9 mouse cellular contexts compared by ENCODE assay signal in genomic region chr17:73950062-73950735, GRCm38 (mm10). TPM values are rescaled to one million over a fixed set of nuclear protein-coding genes. Genes with fewer than 3 reads are reported as not detected.
A peak's percentile ranks its signal among the peaks of the same experiment; 100 is the strongest.
DNase-seq lines count a peak whose midpoint lies in the region; ATAC-seq and TF ChIP-seq lines count a peak whose summit lies in the region.
"Had no signal": no experiment of that assay in that cellular context is flagged by ENCODE, and none has a peak within 500 bp of the region (broad histone marks: within the 10 kb centered on the region; RNA-seq: fewer than 3 reads in every experiment).

TSS of gene Xdh (minus strand) at chr17:73950196.

- H3K4me3 ChIP-seq in liver, embryonic 15.5 days (replicated peaks): peak within 1 kb of the TSS; percentile 21
- H3K4me3 ChIP-seq in liver, embryonic 12.5 days: no peak within 1 kb of the TSS
- no peak within 1 kb of the TSS for H3K4me3 ChIP-seq in embryonic fibroblast, embryonic 13.5 days (ENCODE audit: insufficient read depth, low read length)
- no peak within 1 kb of the TSS for H3K4me3 ChIP-seq in intestine, embryonic 15.5 days (replicated peaks)
- peak within 1 kb of the TSS; percentile 51 for H3K4me3 ChIP-seq in macrophage (ENCODE audit: inconsistent target)

- 0 out of 2 replicates have a peak within 1 kb of the TSS, but pooled peaks have one; percentile 29 for H3K27ac ChIP-seq in liver, embryonic 15.5 days (replicated peaks)
- no peak within 1 kb of the TSS for H3K27ac ChIP-seq in liver, embryonic 12.5 days
- H3K27ac ChIP-seq in embryonic fibroblast, embryonic 13.5 days (ENCODE audit: insufficient read depth, low read length): peak within 1 kb of the TSS; percentile 90
- no peak within 1 kb of the TSS for H3K27ac ChIP-seq in intestine, embryonic 15.5 days
- H3K27ac ChIP-seq in macrophage: peak within 1 kb of the TSS; percentile 89
- H3K27ac ChIP-seq: liver, embryonic 14.5 days had no signal

- H3K9ac ChIP-seq in liver, embryonic 15.5 days: no peak within 1 kb of the TSS
- H3K9ac ChIP-seq in liver, embryonic 12.5 days: no peak within 1 kb of the TSS
- no peak within 1 kb of the TSS for H3K9ac ChIP-seq in intestine, embryonic 15.5 days
- H3K9ac ChIP-seq: liver, embryonic 14.5 days had no signal

- no peaks in the 10 kb centered on the region for H3K9me3 ChIP-seq in liver, embryonic 15.5 days (replicated peaks)
- H3K9me3 ChIP-seq in liver, embryonic 12.5 days (replicated peaks): no peaks in the 10 kb centered on the region
- no peaks in the 10 kb centered on the region for H3K9me3 ChIP-seq in intestine, embryonic 15.5 days

- 56% methylated on average over 13 of the region's 13 CpGs for WGBS in liver, embryonic 15.5 days (ENCODE audit: insufficient replicate concordance)
- WGBS in liver, embryonic 12.5 days (ENCODE audit: insufficient replicate concordance): 63% methylated on average over 13 of the region's 13 CpGs
- 68% methylated on average over 13 of the region's 13 CpGs for WGBS in intestine, embryonic 15.5 days
- WGBS in macrophage (ENCODE audit: missing documents): 33% methylated on average over 13 of the region's 13 CpGs

- no peak for TF ChIP-seq POLR2A in embryonic fibroblast, embryonic 13.5 days (IDR thresholded peaks at IDR 0.05; ENCODE audit: low read depth, low read length)

- peak; percentile 63 for ATAC-seq in liver, embryonic 15.5 days (ENCODE audit: insufficient read depth)
- ATAC-seq in liver, embryonic 12.5 days: no peak
- ATAC-seq in intestine, embryonic 15.5 days: peak; percentile 94

- H3K27me3 ChIP-seq in liver, embryonic 15.5 days: no peaks in the 10 kb centered on the region
- no peaks in the 10 kb centered on the region for H3K27me3 ChIP-seq in liver, embryonic 12.5 days (replicated peaks)
- H3K27me3 ChIP-seq in intestine, embryonic 15.5 days (replicated peaks): no peaks in the 10 kb centered on the region

- no peaks in the 10 kb centered on the region for H3K36me3 ChIP-seq in liver, embryonic 15.5 days (replicated peaks)
- H3K36me3 ChIP-seq in liver, embryonic 12.5 days: no peaks in the 10 kb centered on the region
- H3K36me3 ChIP-seq in intestine, embryonic 15.5 days: no peaks in the 10 kb centered on the region
- H3K36me3 ChIP-seq in macrophage (ENCODE audit: inconsistent target): no peaks in the 10 kb centered on the region

- no peak within 1 kb of the TSS for H3K4me2 ChIP-seq in liver, embryonic 15.5 days
- H3K4me2 ChIP-seq in liver, embryonic 12.5 days: no peak within 1 kb of the TSS
- no peak within 1 kb of the TSS for H3K4me2 ChIP-seq in intestine, embryonic 15.5 days (replicated peaks)

- 0 out of 2 replicates have a peak, but pooled peaks cover 3% of the 10 kb centered on the region for H3K4me1 ChIP-seq in liver, embryonic 15.5 days (replicated peaks)
- H3K4me1 ChIP-seq in liver, embryonic 12.5 days: no peaks in the 10 kb centered on the region
- H3K4me1 ChIP-seq in embryonic fibroblast, embryonic 13.5 days (ENCODE audit: control insufficient read depth, insufficient read depth, low read length): peaks cover 3% of the 10 kb centered on the region
- H3K4me1 ChIP-seq in intestine, embryonic 15.5 days (replicated peaks): 0 out of 2 replicates have a peak, but pooled peaks cover 2% of the 10 kb centered on the region

- no peak for DNase-seq in thymus, postnatal 4 days
- DNase-seq in cerebellum, postnatal 10 days: no peak
- no peak for DNase-seq in retina, embryonic 14.5 days (ENCODE audit: low spot score)

- no peak for TF ChIP-seq CTCF in embryonic fibroblast, embryonic 13.5 days (IDR thresholded peaks at IDR 0.05; ENCODE audit: borderline replicate concordance, insufficient read depth, low read length)

- H3K79me2 ChIP-seq in macrophage (ENCODE audit: inconsistent target): peaks cover 43% of the 10 kb centered on the region

RNA-seq across cellular contexts. Expression of gene Xdh, which starts in this region (rescaled TPM):
- polyA plus RNA-seq in liver, embryonic 15.5 days (2015; fragmentation: Nextera tagmentation; extraction: Ambion mirVana): 4.2 and 4.9 TPM in 2 replicates
- polyA plus RNA-seq in liver, embryonic 12.5 days (2016; fragmentation: Nextera tagmentation; extraction: Ambion mirVana): 0.35 and 0.56 TPM in 2 replicates
- 4.8 and 8.6 TPM in 2 replicates for polyA plus RNA-seq in embryonic fibroblast, embryonic 13.5 days (2011; ENCODE audit: insufficient read length, low read depth, missing spikeins)
- polyA plus RNA-seq in intestine, embryonic 15.5 days (2015; fragmentation: Nextera tagmentation; extraction: Ambion mirVana): 1.9 and 2.3 TPM in 2 replicates
- 1,000 to 10,000 TPM; 1,375 to 3,744 (median 2,180) TPM for total RNA-seq in macrophage (2018; cell fraction: chromatin; rRNA removed)
- total RNA-seq in macrophage (2018; cell fraction: cytosol; rRNA removed): 100 to 1,000 TPM; 137 to 252 (median 189) TPM
- 1,000 to 10,000 TPM in 7 of 26 experiments, 100 to 1,000 TPM in 19; 475 to 1,395 (median 872) TPM for total RNA-seq in macrophage (2018; cell fraction: nucleus; rRNA removed)
- polyA plus RNA-seq in macrophage (2018): 183 to 281 TPM (median 265 TPM) in 3 replicates

Comparison
In these comparisons a context has a peak if more than half of its experiments do, and no peak if none do; other contexts are left out.
1. RNA of gene Xdh (polyA plus RNA-seq): 183 to 281 TPM in macrophage; 4.8 to 8.6 TPM in embryonic fibroblast, embryonic 13.5 days, 4.2 to 4.9 TPM in liver, embryonic 15.5 days, 1.9 to 2.3 TPM in intestine, embryonic 15.5 days and 0.35 to 0.56 TPM in liver, embryonic 12.5 days; every median in the first group is over 10 times any median in the second.
2. H3K27ac ChIP-seq: peak in liver, embryonic 15.5 days (single experiment), embryonic fibroblast, embryonic 13.5 days (single experiment) and macrophage (single experiment); none in liver, embryonic 12.5 days (single experiment) and intestine, embryonic 15.5 days (single experiment).
3. H3K4me3 ChIP-seq: peak in liver, embryonic 15.5 days (single experiment) and macrophage (single experiment); none in liver, embryonic 12.5 days (single experiment), embryonic fibroblast, embryonic 13.5 days (single experiment) and intestine, embryonic 15.5 days (single experiment).